Mouse (Mus musculus) forebrain, embryonic 15.5 days (tissue): ENCODE measurements around the gene Jak3. TPM values are rescaled to one million over a fixed set of nuclear protein-coding genes. Genes with fewer than 3 reads are reported as not detected.

Experiments used
- ATAC-seq: fragments of 200-750 bp; cut with Nextera tagmentation; replicated peaks from 2 replicates; pipeline ENCODE4 v1.8.0; 2017; ENCODE audit warnings: mild to moderate bottlenecking, moderate TSS enrichment, moderate library complexity
- H3K27ac ChIP-seq: fragments of 300-500 bp; sonication (generic); replicated peaks from 2 replicates; pipeline ENCODE4 v1.5.1; 2015; ENCODE audit warnings: mild to moderate bottlenecking, inconsistent platforms
- H3K27me3 ChIP-seq: fragments of 300-500 bp; sonication (generic); 2 replicates; pipeline ENCODE4 v1.6.1; 2015; ENCODE audit warnings: inconsistent platforms
- H3K36me3 ChIP-seq: fragments of 300-500 bp; sonication (generic); 2 replicates; pipeline ENCODE4 v1.6.1; 2015; ENCODE audit warnings: mild to moderate bottlenecking, inconsistent platforms
- H3K4me1 ChIP-seq: fragments of 300-500 bp; sonication (generic); 2 replicates; pipeline ENCODE4 v1.6.1; 2015; ENCODE audit warnings: inconsistent platforms
- H3K4me2 ChIP-seq: fragments of 300-500 bp; sonication (generic); replicated peaks from 2 replicates; pipeline ENCODE4 v1.6.1; 2015; ENCODE audit warnings: mild to moderate bottlenecking, inconsistent platforms
- H3K4me3 ChIP-seq: fragments of 300-500 bp; sonication (generic); 2 replicates; pipeline ENCODE4 v1.5.1; 2015; ENCODE audit warnings: mild to moderate bottlenecking, inconsistent platforms
- H3K9ac ChIP-seq: fragments of 300-500 bp; sonication (generic); replicated peaks from 2 replicates; pipeline ENCODE4 v1.6.1; 2015; ENCODE audit warnings: mild to moderate bottlenecking, inconsistent platforms
- H3K9me3 ChIP-seq: fragments of 300-500 bp; sonication (generic); 2 replicates; pipeline ENCODE4 v1.6.1; 2016; ENCODE audit warnings: inconsistent platforms
- WGBS: fragments of 180-500 bp; shearing (Covaris S2); methylation state at CpG from one replicate; pipeline ENCODE4 v1.1.7; 2015; ENCODE audit warnings: mixed read lengths; 5-methylcytosine and 5-hydroxymethylcytosine counted together
- polyA plus RNA-seq: library from polyadenylated mRNA; unstranded; fragments of >200 nt; fragmentation: Nextera tagmentation; extraction: Ambion mirVana; gene quantifications from 2 replicates; pipeline ENCODE4 v1.2.1, GENCODE M21; 2015

Gene Jak3
- polyA plus RNA-seq, 1 experiment from 2014 or later, result 2.9 TPM

DNA sequence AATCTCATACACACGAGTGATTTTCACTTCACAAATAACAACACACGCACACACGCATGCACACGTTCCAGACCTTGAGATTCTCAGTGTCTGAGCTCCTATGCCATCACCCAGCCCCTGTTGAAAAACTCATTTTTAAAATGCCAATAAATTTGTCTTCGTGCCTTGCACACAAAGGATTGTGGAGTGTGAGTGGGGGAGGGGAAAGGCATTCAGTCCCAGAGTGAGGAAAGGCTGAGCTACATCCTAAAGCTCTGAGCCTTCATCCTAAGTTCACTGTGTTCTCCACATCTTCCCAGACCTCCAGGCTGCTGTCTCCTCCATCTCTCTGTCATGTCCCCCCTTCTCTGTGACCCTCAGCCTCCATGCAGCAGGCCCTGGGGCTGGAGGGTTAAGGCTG is 8.8 kb upstream of the Jak3 start:
- ATAC-seq, result no peak
- peak overlapping the region; percentile 5; the same call in 1 of the 2 replicates for H3K9ac ChIP-seq
- H3K36me3 ChIP-seq, result peaks cover 14% of the 10 kb centered on the region
- peak overlapping the region; percentile 22 for H3K4me2 ChIP-seq
- H3K27me3 ChIP-seq, result 0 out of 2 replicates have a peak, but pooled peaks cover 4% of the 10 kb centered on the region
- H3K27ac ChIP-seq, result peak overlapping the region; percentile 67
- 44% methylated on average over 5 of the region's 5 CpGs for WGBS
- H3K9me3 ChIP-seq, result no peaks in the 10 kb centered on the region
- H3K4me3 ChIP-seq, result no peak overlapping the region
- peaks cover 46% of the 10 kb centered on the region for H3K4me1 ChIP-seq

DNA sequence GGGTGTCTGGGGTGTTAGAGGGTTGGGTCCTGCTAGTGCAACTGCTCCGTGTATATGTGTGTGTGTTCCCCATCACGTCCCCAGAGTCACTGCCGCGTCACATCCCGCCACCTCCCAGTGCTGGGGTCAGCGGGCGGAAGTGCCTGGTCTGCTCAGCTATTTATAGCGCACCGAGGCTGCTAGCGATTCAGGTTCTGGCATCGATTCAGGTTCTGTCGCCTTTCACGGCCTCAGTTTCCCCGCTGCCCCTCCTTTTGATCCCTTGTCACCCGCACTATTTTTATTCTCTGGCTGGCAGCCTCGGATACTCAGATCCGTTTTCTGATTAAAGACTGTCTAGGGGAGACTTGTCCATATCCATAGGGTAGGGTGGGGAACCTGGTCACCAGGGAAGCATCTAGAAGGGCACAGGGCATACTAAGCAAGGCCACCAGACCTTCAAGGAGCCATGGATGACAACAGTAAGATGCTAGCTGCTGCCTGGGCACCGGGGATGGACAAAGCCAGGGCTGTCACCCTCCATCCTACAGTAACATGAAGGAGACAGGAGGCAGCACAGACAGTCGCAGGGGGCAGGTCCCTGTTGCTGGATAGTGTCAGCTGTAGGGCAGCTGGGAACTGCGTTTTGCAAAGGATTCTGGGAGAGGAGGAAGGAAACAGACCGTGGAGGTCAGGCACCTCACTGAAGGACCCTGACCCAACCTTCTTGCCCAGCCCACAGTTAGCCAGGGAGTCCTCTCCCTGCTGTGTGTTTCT is 7.7 kb upstream of the Jak3 start:
- 0 out of 2 replicates have a peak, but pooled peaks cover 4% of the 10 kb centered on the region for H3K27me3 ChIP-seq

DNA sequence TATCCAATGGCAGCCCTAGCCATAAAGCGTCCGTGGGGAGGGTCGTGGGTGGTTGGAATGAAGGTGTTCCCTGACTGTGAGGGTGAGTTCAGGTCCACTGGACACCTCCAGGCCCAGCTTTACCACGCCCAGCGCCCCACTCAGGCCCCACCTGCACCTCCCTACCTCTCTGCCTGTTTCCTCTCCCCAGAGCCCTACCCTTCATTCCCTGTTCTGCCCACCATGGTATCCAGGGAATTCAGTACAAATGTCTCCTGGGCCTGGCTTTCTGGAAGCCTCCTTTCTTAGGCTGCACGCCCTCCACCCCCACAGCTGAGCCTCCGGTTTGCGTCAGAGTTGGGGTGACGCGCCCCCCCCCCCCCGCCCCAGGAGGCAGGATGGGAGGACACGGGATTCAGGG is 5.9 kb upstream of the Jak3 start:
- 10% methylated on average over 12 of the region's 12 CpGs for WGBS
- Histone ChIP-seq H3K36me3 (no peaks in the 10 kb centered on the region), H3K4me1 (peaks cover 53% of the 10 kb centered on the region), H3K4me3 (peak overlapping the region; percentile 71), H3K27ac (peak overlapping the region; percentile 90), H3K27me3 (peaks cover 6% of the 10 kb centered on the region), H3K9me3 (no peaks in the 10 kb centered on the region), H3K9ac (peak overlapping the region; percentile 64), H3K4me2 (peak overlapping the region; percentile 95)
- peak; percentile 12 for ATAC-seq

More for the DNA sequence above, 7.7 kb upstream of the Jak3 start:
- H3K36me3 ChIP-seq, result 0 out of 2 replicates have a peak, but pooled peaks cover 6% of the 10 kb centered on the region
- peak overlapping the region; percentile 12; the same call in 1 of the 2 replicates for H3K4me2 ChIP-seq
- 8% methylated on average over 21 of the region's 21 CpGs for WGBS
- H3K4me3 ChIP-seq, result peak overlapping the region; percentile 2; the same call in 1 of the 2 replicates
- H3K9me3 ChIP-seq, result no peaks in the 10 kb centered on the region
- peaks cover 52% of the 10 kb centered on the region for H3K4me1 ChIP-seq
- H3K9ac ChIP-seq, result no peak overlapping the region; the same call in 1 of the 2 replicates
- ATAC-seq, result no peak
- no peak overlapping the region; the same call in 1 of the 2 replicates for H3K27ac ChIP-seq

DNA sequence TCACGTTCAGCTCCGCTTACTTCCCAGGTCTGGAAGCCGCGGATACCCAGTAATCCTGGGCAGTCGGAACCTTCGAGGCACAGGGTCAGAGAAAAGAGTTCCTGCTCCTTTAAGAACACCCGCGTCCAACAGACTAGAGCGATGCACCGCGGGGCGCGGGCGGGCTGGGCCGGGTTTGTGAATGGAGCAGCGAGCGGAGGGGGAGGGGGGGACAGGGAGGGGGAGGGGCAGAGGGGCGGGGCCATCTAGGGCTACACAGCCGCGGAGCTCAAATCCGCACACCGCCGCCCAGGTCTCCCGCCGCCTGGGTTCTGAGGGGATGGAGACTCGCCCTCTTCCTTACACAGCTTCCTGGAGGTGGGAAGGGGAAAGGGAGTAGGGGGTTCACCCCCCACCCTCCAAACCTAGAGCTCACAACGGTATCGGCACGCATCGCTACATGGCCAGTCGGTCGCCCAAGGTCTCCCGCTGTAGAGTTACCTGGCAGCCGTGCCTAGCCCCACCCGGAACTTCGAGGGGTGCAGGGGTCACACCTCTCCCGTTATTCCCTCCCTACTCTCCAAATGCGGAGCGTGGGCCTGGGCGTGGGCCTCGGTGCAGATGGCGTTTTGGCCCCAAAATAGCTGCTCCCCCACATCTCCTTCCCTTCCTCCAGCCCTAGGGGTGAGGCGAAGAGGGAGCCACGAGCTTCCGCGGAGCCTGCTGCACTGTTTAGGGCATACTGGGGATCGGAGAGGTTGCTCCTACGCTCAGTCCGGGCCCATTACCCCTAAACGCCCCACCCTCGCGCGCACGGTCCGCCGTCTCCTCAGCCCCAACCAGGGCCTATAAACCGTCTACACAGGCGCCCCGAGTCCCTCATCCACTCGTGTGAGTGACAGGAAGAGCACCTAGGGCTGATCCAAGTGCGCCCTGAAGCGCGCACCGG is 5.2 kb upstream of the Jak3 start:
- Histone ChIP-seq H3K27me3 (peaks cover 10% of the 10 kb centered on the region), H3K27ac (peak overlapping the region; percentile 90), H3K4me2 (peak overlapping the region; percentile 95), H3K9ac (peak overlapping the region; percentile 64), H3K4me1 (peaks cover 58% of the 10 kb centered on the region), H3K36me3 (no peaks in the 10 kb centered on the region), H3K4me3 (peak overlapping the region; percentile 71), H3K9me3 (no peaks in the 10 kb centered on the region)
- WGBS, result under 1% methylated on average over 62 of the region's 64 CpGs
- ATAC-seq, result peak; percentile 61

DNA sequence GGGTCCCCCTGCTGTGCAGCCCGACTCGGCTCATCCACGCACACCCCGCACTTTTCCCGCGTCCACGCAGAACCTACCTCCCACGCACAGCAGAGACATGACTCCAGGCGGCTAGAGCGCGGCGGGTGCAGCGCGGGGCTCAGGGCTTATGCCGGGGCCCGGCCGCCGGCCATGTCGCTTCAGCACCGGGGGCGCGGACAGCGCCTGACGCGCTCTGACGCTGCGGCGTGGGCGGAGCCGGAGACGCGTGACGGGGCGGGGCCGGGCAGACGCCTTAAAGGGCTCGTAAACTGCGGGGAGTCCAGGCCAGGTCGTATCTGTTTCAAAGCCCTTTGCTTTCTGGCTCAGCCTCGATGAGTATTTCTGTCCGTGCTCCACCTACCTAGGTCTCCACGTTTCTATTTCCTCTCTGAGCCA is 4.5 kb upstream of the Jak3 start, which contains the start of gene Unc13a:
Gene Unc13a (minus strand): TSS at position 209 of the 417 bp plus-strand sequence.
- Histone ChIP-seq H3K27me3 (peaks cover 10% of the 10 kb centered on the region), H3K9ac (peak within 1 kb of the TSS; percentile 64), H3K4me2 (peak within 1 kb of the TSS; percentile 95), H3K9me3 (no peaks in the 10 kb centered on the region), H3K27ac (peak within 1 kb of the TSS; percentile 90), H3K36me3 (no peaks in the 10 kb centered on the region), H3K4me3 (peak within 1 kb of the TSS; percentile 71), H3K4me1 (peaks cover 58% of the 10 kb centered on the region)
- WGBS, result under 1% methylated on average over 42 of the region's 42 CpGs
- peak; percentile 71 for ATAC-seq

DNA sequence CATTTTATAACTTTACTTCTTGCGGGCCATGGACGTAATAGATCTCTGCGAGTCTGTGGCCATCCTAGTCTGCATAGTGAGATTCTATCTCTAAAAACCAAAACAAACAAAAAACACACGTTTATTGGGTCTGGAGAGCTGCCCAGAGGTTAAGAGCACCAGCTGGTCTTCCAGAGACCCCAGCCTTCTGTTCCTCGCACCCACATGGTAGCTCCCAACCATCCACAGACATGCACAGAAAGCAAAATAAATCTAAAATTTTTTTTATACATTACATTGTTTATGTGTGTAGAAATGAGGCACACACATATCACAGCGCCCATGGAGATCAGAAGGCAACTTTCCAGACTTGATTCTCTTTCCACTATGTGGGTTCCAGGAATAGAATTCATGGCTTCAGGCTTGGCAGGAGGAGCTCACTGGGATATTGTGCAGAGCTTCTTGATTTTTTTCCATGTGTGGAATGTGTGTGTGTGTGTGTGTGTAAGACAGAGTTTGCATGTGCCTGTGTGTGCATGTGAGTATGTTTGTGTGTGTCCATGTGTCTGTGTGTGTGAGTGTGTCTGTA is 3.8 kb upstream of the Jak3 start:
- Histone ChIP-seq H3K36me3 (no peaks in the 10 kb centered on the region), H3K9ac (peak overlapping the region; percentile 64), H3K4me1 (peaks cover 54% of the 10 kb centered on the region), H3K9me3 (no peaks in the 10 kb centered on the region), H3K4me2 (peak overlapping the region; percentile 95), H3K27me3 (peaks cover 14% of the 10 kb centered on the region), H3K27ac (peak overlapping the region; percentile 90), H3K4me3 (peak overlapping the region; percentile 71)
- WGBS, result 51% methylated on average over 6 of the region's 6 CpGs
- ATAC-seq, result no peak

DNA sequence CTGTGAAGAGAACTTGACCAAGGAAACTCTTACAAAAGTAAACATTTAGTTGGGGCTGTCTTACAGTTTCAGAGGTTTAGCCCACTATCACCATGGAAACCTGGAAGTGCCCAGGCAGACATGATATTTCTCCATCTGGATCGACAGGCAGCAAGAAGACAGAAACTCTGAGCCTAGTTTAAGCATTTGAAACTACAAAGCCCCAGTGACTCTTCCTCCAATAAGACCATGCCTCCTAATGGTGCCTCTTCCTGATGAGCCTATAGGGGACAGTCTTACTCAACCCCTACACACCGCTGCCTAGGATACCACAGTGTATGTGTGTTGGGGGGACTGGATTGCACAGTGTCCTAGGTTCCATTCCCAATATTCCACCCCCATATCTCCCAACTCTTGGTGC is 2.0 kb upstream of the Jak3 start:
- no peak for ATAC-seq
- Histone ChIP-seq H3K4me3 (no peak overlapping the region), H3K9me3 (no peaks in the 10 kb centered on the region), H3K36me3 (no peaks in the 10 kb centered on the region), H3K27me3 (peaks cover 28% of the 10 kb centered on the region), H3K4me2 (no peak overlapping the region), H3K4me1 (peaks cover 38% of the 10 kb centered on the region), H3K27ac (no peak overlapping the region), H3K9ac (no peak overlapping the region)
- 72% methylated on average over 2 of the region's 2 CpGs for WGBS

DNA sequence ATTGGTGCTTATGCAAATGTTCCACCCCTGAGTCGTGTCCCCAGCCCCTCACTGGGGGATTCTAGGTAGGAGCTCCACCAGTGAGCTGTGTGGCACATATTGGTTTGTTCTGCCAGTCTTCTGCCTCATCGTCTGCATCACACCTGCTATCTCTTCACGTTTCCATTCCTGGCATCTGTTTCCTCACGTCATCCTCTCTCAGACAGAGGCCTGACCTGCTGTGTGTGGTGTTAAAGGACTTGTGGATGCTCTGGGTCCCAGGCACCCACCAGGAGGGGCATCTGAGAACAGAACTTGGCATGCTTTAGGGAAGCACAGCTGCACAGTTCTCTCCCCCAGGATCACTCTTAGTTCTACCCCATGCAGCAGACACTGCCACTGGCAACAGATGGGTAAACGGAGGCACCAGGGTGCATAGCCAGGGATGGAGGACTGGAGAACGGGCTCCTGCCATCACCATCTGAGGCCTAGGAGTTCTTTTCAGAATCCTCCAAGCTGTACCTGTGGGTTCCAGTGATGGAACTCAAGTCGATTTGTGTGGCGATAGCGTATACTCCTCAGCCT is 558 bp upstream of the Jak3 start:
- Histone ChIP-seq H3K4me1 (peaks cover 37% of the 10 kb centered on the region), H3K27ac (no peak overlapping the region), H3K36me3 (no peaks in the 10 kb centered on the region), H3K27me3 (peaks cover 42% of the 10 kb centered on the region), H3K9me3 (no peaks in the 10 kb centered on the region), H3K9ac (no peak overlapping the region), H3K4me2 (peak overlapping the region; percentile 76), H3K4me3 (peak overlapping the region; percentile 59)
- WGBS, result 22% methylated on average over 9 of the region's 9 CpGs
- no peak for ATAC-seq

DNA sequence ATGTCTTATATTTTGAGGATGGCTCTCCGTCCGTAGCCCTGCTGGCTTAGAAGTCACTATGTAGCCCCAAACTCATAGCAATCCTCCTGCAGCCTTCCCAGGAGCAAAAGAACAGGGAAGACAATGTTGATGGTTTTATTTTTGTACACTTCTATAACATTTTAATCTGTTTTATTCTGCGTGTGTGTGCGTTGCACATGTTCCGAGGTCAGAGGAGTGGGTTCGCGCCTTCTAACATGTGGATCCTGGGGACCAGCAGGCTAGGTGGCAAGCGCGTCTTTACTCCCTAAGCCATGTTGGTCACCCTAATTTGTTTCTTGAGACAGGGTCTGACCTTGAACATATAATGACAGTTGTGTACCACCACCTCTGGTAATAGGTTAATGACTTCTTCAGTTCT is 707 bp downstream of the Jak3 start:
- H3K9ac ChIP-seq, result peak overlapping the region; percentile 71; the same call in 1 of the 2 replicates

DNA sequence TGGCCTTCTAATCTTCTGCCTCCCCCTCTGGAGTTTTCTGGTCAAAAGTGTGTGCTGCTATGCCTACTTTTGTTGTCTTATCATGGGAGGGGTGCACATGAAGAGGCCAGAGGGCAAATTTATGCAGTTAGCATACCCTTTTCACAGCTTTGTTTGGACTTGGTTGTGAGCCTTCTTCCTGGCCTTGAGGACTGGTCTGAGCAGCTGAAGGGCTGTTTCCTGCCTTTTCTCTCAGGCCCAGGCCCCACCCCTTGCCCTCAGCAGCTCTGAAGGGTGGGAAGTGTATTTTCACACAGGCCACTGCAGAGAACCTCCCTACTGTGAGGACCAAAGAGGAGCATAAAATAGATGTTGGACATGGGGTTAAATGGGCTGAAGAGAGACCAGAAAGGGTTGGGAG is 1.5 kb downstream of the Jak3 start:
- peaks cover 63% of the 10 kb centered on the region for H3K27me3 ChIP-seq
- H3K4me2 ChIP-seq, result no peak overlapping the region
- no peaks in the 10 kb centered on the region for H3K9me3 ChIP-seq
- no peaks in the 10 kb centered on the region for H3K36me3 ChIP-seq
- no peak for ATAC-seq
- H3K4me3 ChIP-seq, result no peak overlapping the region
- H3K27ac ChIP-seq, result no peak overlapping the region
- peaks cover 29% of the 10 kb centered on the region for H3K4me1 ChIP-seq
- H3K9ac ChIP-seq, result no peak overlapping the region

More for the DNA sequence above, 707 bp downstream of the Jak3 start:
- no peak for ATAC-seq
- H3K4me2 ChIP-seq, result peak overlapping the region; percentile 76
- no peaks in the 10 kb centered on the region for H3K9me3 ChIP-seq
- no peak overlapping the region for H3K27ac ChIP-seq
- H3K36me3 ChIP-seq, result no peaks in the 10 kb centered on the region
- H3K4me1 ChIP-seq, result peaks cover 37% of the 10 kb centered on the region
- WGBS, result 51% methylated on average over 9 of the region's 9 CpGs
- peak overlapping the region; percentile 59 for H3K4me3 ChIP-seq
- peaks cover 55% of the 10 kb centered on the region for H3K27me3 ChIP-seq

DNA sequence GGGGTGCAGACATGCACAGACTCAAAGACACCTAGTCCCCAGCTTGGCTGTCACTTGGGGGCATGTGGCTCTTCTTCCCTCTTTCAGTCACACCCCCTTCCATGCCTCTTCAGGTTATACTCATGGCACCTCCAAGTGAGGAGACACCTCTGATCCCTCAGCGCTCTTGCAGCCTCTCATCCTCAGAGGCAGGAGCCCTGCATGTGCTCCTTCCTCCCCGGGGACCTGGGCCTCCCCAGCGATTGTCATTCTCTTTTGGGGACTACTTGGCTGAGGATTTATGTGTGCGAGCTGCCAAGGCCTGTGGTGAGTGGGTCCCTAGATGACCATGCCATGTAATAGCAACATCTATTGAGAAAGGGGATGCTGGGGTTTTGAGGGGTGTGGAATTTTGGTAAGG is 2.1 kb downstream of the Jak3 start:
- Histone ChIP-seq H3K36me3 (no peaks in the 10 kb centered on the region), H3K4me1 (peaks cover 26% of the 10 kb centered on the region), H3K27ac (no peak overlapping the region), H3K9ac (no peak overlapping the region), H3K4me3 (no peak overlapping the region), H3K9me3 (no peaks in the 10 kb centered on the region), H3K27me3 (peaks cover 69% of the 10 kb centered on the region), H3K4me2 (no peak overlapping the region)
- WGBS, result 51% methylated on average over 4 of the region's 4 CpGs
- no peak for ATAC-seq
